ENCODE assay signal across 10 mouse cellular contexts in genomic region chr5:113114264-113115225, GRCm38 (mm10). TPM values are rescaled to one million over a fixed set of nuclear protein-coding genes. Genes with fewer than 3 reads are reported as not detected.
DNase-seq lines count a peak whose midpoint lies in the region; ATAC-seq and TF ChIP-seq lines count a peak whose summit lies in the region.
"Had no signal": no experiment of that assay in that cellular context is flagged by ENCODE, and none has a peak within 500 bp of the region (broad histone marks: within the 10 kb centered on the region; RNA-seq: fewer than 3 reads in every experiment).

No protein-coding gene starts in this region.

- no peak for TF ChIP-seq EP300 in liver, embryonic 14.5 days (IDR thresholded peaks at IDR 0.05; ENCODE audit: low read depth)

- H3K9me3 ChIP-seq in hindbrain, embryonic 10.5 days, result no peaks in the 10 kb centered on the region
- H3K9me3 ChIP-seq in hindbrain, embryonic 16.5 days (ENCODE audit: control insufficient read depth, low read length), result no peaks in the 10 kb centered on the region
- H3K9me3 ChIP-seq in E14TG2a.4 (ENCODE audit: low read length), result no peaks in the 10 kb centered on the region
- no peaks in the 10 kb centered on the region for H3K9me3 ChIP-seq in heart, embryonic 11.5 days (replicated peaks; ENCODE audit: control insufficient read depth, low read length)
- no peaks in the 10 kb centered on the region for H3K9me3 ChIP-seq in liver, embryonic 14.5 days (ENCODE audit: control insufficient read depth, low read length)
- H3K9me3 ChIP-seq: hindbrain, embryonic 15.5 days had no signal

- no peak overlapping the region for H3K4me2 ChIP-seq in hindbrain, embryonic 16.5 days (ENCODE audit: low read length)
- peak overlapping the region; percentile 48 for H3K4me2 ChIP-seq in heart, embryonic 11.5 days
- peak overlapping the region; percentile 18 for H3K4me2 ChIP-seq in liver, embryonic 14.5 days (ENCODE audit: low read depth)
- H3K4me2 ChIP-seq: hindbrain, embryonic 15.5 days had no signal

- no peaks in the 10 kb centered on the region for H3K36me3 ChIP-seq in hindbrain, embryonic 10.5 days
- H3K36me3 ChIP-seq in hindbrain, embryonic 16.5 days (ENCODE audit: control insufficient read depth, insufficient read depth, low read length), result no peaks in the 10 kb centered on the region
- no peaks in the 10 kb centered on the region for H3K36me3 ChIP-seq in E14TG2a.4 (ENCODE audit: insufficient read depth, low read length)
- H3K36me3 ChIP-seq in heart, embryonic 11.5 days (ENCODE audit: control insufficient read depth, insufficient read depth, low read length), result no peaks in the 10 kb centered on the region
- no peaks in the 10 kb centered on the region for H3K36me3 ChIP-seq in liver, embryonic 14.5 days (replicated peaks; ENCODE audit: control insufficient read depth, insufficient read depth, low read depth)
- H3K36me3 ChIP-seq: hindbrain, embryonic 15.5 days had no signal

- 54% methylated on average over 20 of the region's 20 CpGs for WGBS in hindbrain, embryonic 10.5 days
- 48% methylated on average over 20 of the region's 20 CpGs for WGBS in hindbrain, embryonic 16.5 days
- WGBS in heart, embryonic 11.5 days (ENCODE audit: insufficient replicate concordance), result 21% methylated on average over 20 of the region's 20 CpGs
- WGBS in liver, embryonic 14.5 days (ENCODE audit: insufficient replicate concordance), result 9% methylated on average over 20 of the region's 20 CpGs

- no peak overlapping the region for H3K4me3 ChIP-seq in hindbrain, embryonic 10.5 days
- H3K4me3 ChIP-seq in hindbrain, embryonic 16.5 days (ENCODE audit: low read length), result no peak overlapping the region
- H3K4me3 ChIP-seq in E14TG2a.4 (replicated peaks; ENCODE audit: low read length), result peak overlapping the region; percentile 20; the same call in 1 of the 2 replicates
- no peak overlapping the region for H3K4me3 ChIP-seq in heart, embryonic 11.5 days (ENCODE audit: low read depth, low read length)
- H3K4me3 ChIP-seq in liver, embryonic 14.5 days (ENCODE audit: insufficient read depth in 1 of 2, low read depth in 2 of 2, low read length in 2 of 2), result no peak overlapping the region
- H3K4me3 ChIP-seq: hindbrain, embryonic 15.5 days had no signal

- DNase-seq in hindbrain, embryonic 10.5 days (ENCODE audit: low spot score), result no peak
- DNase-seq in liver, embryonic 14.5 days (ENCODE audit: low read depth in 3 of 3, low spot score in 3 of 3), result no peak
- no peak for DNase-seq in thymus, postnatal 14 days
- no peak for DNase-seq in cerebellum, adult 11-12 months
- no peak for DNase-seq in urinary bladder, postnatal 14 days (ENCODE audit: low spot score)

- peaks cover 73% of the 10 kb centered on the region for H3K4me1 ChIP-seq in hindbrain, embryonic 10.5 days (replicated peaks)
- peaks cover 10% of the 10 kb centered on the region; the same call in 1 of the 2 replicates for H3K4me1 ChIP-seq in hindbrain, embryonic 16.5 days (ENCODE audit: control insufficient read depth, insufficient read depth, low read depth, low read length)
- H3K4me1 ChIP-seq in E14TG2a.4 (replicated peaks; ENCODE audit: low read depth, low read length), result peaks cover 81% of the 10 kb centered on the region
- peaks cover 72% of the 10 kb centered on the region for H3K4me1 ChIP-seq in heart, embryonic 11.5 days (ENCODE audit: control insufficient read depth, insufficient read depth, low read length)
- peaks cover 16 to 54% of the 10 kb centered on the region in 2 experiments for H3K4me1 ChIP-seq in liver, embryonic 14.5 days (replicated peaks; ENCODE audit: control insufficient read depth in 2 of 2, insufficient read depth in 2 of 2, low read length in 1 of 2)

- TF ChIP-seq CTCF in E14TG2a.4 (conservative IDR thresholded peaks at IDR 0.05; ENCODE audit: low read length), result no peak
- no peak for TF ChIP-seq CTCF in liver, embryonic 14.5 days (IDR thresholded peaks at IDR 0.05; ENCODE audit: low read depth)

- H3K9ac ChIP-seq in hindbrain, embryonic 16.5 days (ENCODE audit: low read depth, low read length), result no peak overlapping the region
- peak overlapping the region; percentile 71 for H3K9ac ChIP-seq in heart, embryonic 11.5 days (ENCODE audit: low read depth, low read length)
- H3K9ac ChIP-seq in liver, embryonic 14.5 days (replicated peaks), result peak overlapping the region; percentile 13; the same call in 1 of the 2 replicates
- H3K9ac ChIP-seq: hindbrain, embryonic 15.5 days had no signal

- no peaks in the 10 kb centered on the region for H3K27me3 ChIP-seq in hindbrain, embryonic 10.5 days (ENCODE audit: insufficient read depth, poor library complexity, severe bottlenecking)
- no peaks in the 10 kb centered on the region for H3K27me3 ChIP-seq in hindbrain, embryonic 16.5 days (replicated peaks; ENCODE audit: control insufficient read depth, insufficient read depth, low read length)
- no peaks in the 10 kb centered on the region for H3K27me3 ChIP-seq in E14TG2a.4 (ENCODE audit: insufficient read depth, low read length)
- no peaks in the 10 kb centered on the region for H3K27me3 ChIP-seq in heart, embryonic 11.5 days (ENCODE audit: control insufficient read depth, insufficient read depth, low read length)
- no peaks in the 10 kb centered on the region for H3K27me3 ChIP-seq in liver, embryonic 14.5 days (ENCODE audit: control insufficient read depth, insufficient read depth, low read length)
- H3K27me3 ChIP-seq: hindbrain, embryonic 15.5 days had no signal

- peak overlapping the region; percentile 56; the same call in 1 of the 2 replicates for H3K27ac ChIP-seq in hindbrain, embryonic 10.5 days
- H3K27ac ChIP-seq in hindbrain, embryonic 16.5 days (ENCODE audit: low read depth, low read length), result no peak overlapping the region
- H3K27ac ChIP-seq in heart, embryonic 11.5 days (ENCODE audit: low read depth, low read length), result peak overlapping the region; percentile 98
- H3K27ac ChIP-seq in liver, embryonic 14.5 days, result peak overlapping the region; percentile 27
- H3K27ac ChIP-seq: hindbrain, embryonic 15.5 days had no signal

- ATAC-seq in hindbrain, embryonic 16.5 days, result no peak
- ATAC-seq in heart, embryonic 11.5 days (replicated peaks; ENCODE audit: insufficient number of reproducible peaks, low FRiP score, low TSS enrichment), result peak; percentile 39; the same call in 1 of the 2 replicates
- ATAC-seq in liver, embryonic 14.5 days (ENCODE audit: insufficient read depth), result peak; percentile 54

RNA-seq across cellular contexts. Expression of gene Crybb3, which starts 33.2 kb away (rescaled TPM):
- 0.25 and 0.50 TPM in 2 replicates for polyA plus RNA-seq in hindbrain, embryonic 10.5 days (2016; fragmentation: Nextera tagmentation; extraction: Ambion mirVana)
- 0.86 and 1.8 TPM in 2 replicates for polyA plus RNA-seq in hindbrain, embryonic 16.5 days (2015; fragmentation: Nextera tagmentation; extraction: Ambion mirVana)
- polyA plus RNA-seq in heart, embryonic 11.5 days (2014; fragmentation: Nextera tagmentation; extraction: Ambion mirVana), result 0.56 and 0.77 TPM in 2 replicates
- polyA plus RNA-seq in liver, embryonic 14.5 days (2012; rRNA removed), result 0.06 and 0.09 TPM in 2 replicates
- polyA plus RNA-seq in liver, embryonic 14.5 days (2014; fragmentation: Nextera tagmentation; extraction: Ambion mirVana), result not detected in 2 replicates

RNA-seq across cellular contexts. Expression of gene Crybb2, which starts 44.6 kb away (rescaled TPM):
- polyA plus RNA-seq in hindbrain, embryonic 10.5 days (2016; fragmentation: Nextera tagmentation; extraction: Ambion mirVana), result not detected in 2 replicates
- polyA plus RNA-seq in hindbrain, embryonic 16.5 days (2015; fragmentation: Nextera tagmentation; extraction: Ambion mirVana), result not detected in 2 replicates
- polyA plus RNA-seq in heart, embryonic 11.5 days (2014; fragmentation: Nextera tagmentation; extraction: Ambion mirVana), result not detected in 2 replicates
- not detected in 2 replicates for polyA plus RNA-seq in liver, embryonic 14.5 days (2012; rRNA removed)
- polyA plus RNA-seq in liver, embryonic 14.5 days (2014; fragmentation: Nextera tagmentation; extraction: Ambion mirVana), result not detected in 2 replicates
- polyA plus RNA-seq: hindbrain, embryonic 15.5 days; testis, adult 2 months had no signal
